Mouse (Mus musculus) small intestine, adult 2 months (tissue): ENCODE data around the gene 4930579G24Rik.

Experiments used
- CTCF ChIP-seq: fragments of 200-500 bp; IDR thresholded peaks from 2 replicates; pipeline ENCODE4 v1.5.1; 2012; ENCODE audit warnings: low read depth, mild to moderate bottlenecking, control low read depth, inconsistent platforms, low read length, moderate library complexity, mixed read lengths; ENCODE audit not compliant: insufficient replicate concordance, insufficient read length; ENCODE audit errors: extremely low read depth
- POLR2A ChIP-seq: fragments of 200-500 bp; IDR thresholded peaks from 2 replicates; pipeline ENCODE4 v1.6.1; 2012; ENCODE audit warnings: low read depth, mild to moderate bottlenecking, control low read depth, inconsistent platforms, low read length, moderate library complexity

- TF ChIP-seq POLR2A (no peak), CTCF (no peak)
These were observed 27.8 kb downstream of the 4930579G24Rik start for GRCm38 (mm10) chr3:79656682-79657081.
